Mouse (Mus musculus) cortical plate, adult 2 months (tissue): ENCODE measurements around the gene Acox2. TPM values are rescaled to one million over a fixed set of nuclear protein-coding genes. Genes with fewer than 3 reads are reported as not detected.

ENCODE experiments used
- H3K27ac ChIP-seq: fragments of 200-500 bp; 2 replicates; pipeline ENCODE4 v1.5.1; 2012; ENCODE audit warnings: low read length, control low read depth, inconsistent platforms; ENCODE audit not compliant: insufficient read depth
- H3K4me1 ChIP-seq: fragments of 200-500 bp; 2 replicates; pipeline ENCODE4 v1.6.1; 2011; ENCODE audit warnings: low read length; ENCODE audit not compliant: control insufficient read depth, insufficient read depth
- H3K4me3 ChIP-seq: fragments of 200-500 bp; 2 replicates; pipeline ENCODE4 v1.5.1; 2011; ENCODE audit warnings: mild to moderate bottlenecking, low read length, control low read depth; ENCODE audit not compliant: insufficient read depth
- CTCF ChIP-seq: fragments of 200-500 bp; IDR thresholded peaks from 2 replicates; pipeline ENCODE4 v1.5.1; 2011; ENCODE audit warnings: mild to moderate bottlenecking, control low read depth, low read length; ENCODE audit not compliant: insufficient read depth; ENCODE audit errors: extremely low read depth
- POLR2A ChIP-seq: fragments of 200-500 bp; IDR thresholded peaks from 2 replicates; pipeline ENCODE4 v1.6.1; 2011; ENCODE audit warnings: mild to moderate bottlenecking, low read length, control low read depth; ENCODE audit not compliant: insufficient read depth; ENCODE audit errors: extremely low read depth
- polyA plus RNA-seq: library from polyadenylated mRNA; depleted of rRNA; stranded (reverse); fragments of >200 nt; gene quantifications from 2 replicates; pipeline ENCODE4 v1.2.3, GENCODE M21; 2012

Gene Acox2
- polyA plus RNA-seq, 1 experiment, result 0.06 TPM

- H3K4me1 ChIP-seq, result peaks cover 5% of the 10 kb centered on the region; the same call in 1 of the 2 replicates
- TF ChIP-seq CTCF, result no peak
- H3K27ac ChIP-seq, result no peak overlapping the region
- H3K4me3 ChIP-seq, result peak overlapping the region; percentile 99
Observed at GRCm38 (mm10) chr14:8215208-8215778, 43.9 kb downstream of the Acox2 start.

GRCm38 (mm10) chr14:8214299-8215207 lies 44.6 kb downstream of the Acox2 start:
- TF ChIP-seq POLR2A, result no peak
- no peak for TF ChIP-seq CTCF
- Histone ChIP-seq H3K4me1 (peaks cover 6% of the 10 kb centered on the region; the same call in 1 of the 2 replicates), H3K4me3 (peak overlapping the region; percentile 99), H3K27ac (peak overlapping the region; percentile 100)

GRCm38 (mm10) chr14:8213803-8214224 lies 45.3 kb downstream of the Acox2 start, which contains the start of gene Kctd6:
Gene Kctd6 (plus strand): TSS chr14:8214140.
- TF ChIP-seq CTCF (no peak), POLR2A (peak; percentile 65; the same call in 1 of the 2 replicates)
- Histone ChIP-seq H3K27ac (peak within 1 kb of the TSS; percentile 100), H3K4me1 (peaks cover 10% of the 10 kb centered on the region), H3K4me3 (peak within 1 kb of the TSS; percentile 99)

- TF ChIP-seq POLR2A (no peak), CTCF (no peak)
- Histone ChIP-seq H3K27ac (no peak overlapping the region), H3K4me1 (peaks cover 12% of the 10 kb centered on the region), H3K4me3 (no peak overlapping the region)
Observed at GRCm38 (mm10) chr14:8212996-8213395, 46.2 kb downstream of the Acox2 start.

- Histone ChIP-seq H3K4me3 (no peak overlapping the region), H3K27ac (no peak overlapping the region), H3K4me1 (peaks cover 13% of the 10 kb centered on the region)
- TF ChIP-seq CTCF, result no peak
Observed at GRCm38 (mm10) chr14:8209896-8210295, 49.3 kb downstream of the Acox2 start.

- H3K27ac ChIP-seq, result peak overlapping the region; percentile 58; the same call in 1 of the 2 replicates
- TF ChIP-seq POLR2A (no peak), CTCF (no peak)
- H3K4me1 ChIP-seq, result peaks cover 13% of the 10 kb centered on the region
- no peak overlapping the region for H3K4me3 ChIP-seq
Observed at GRCm38 (mm10) chr14:8208876-8209275, 50.3 kb downstream of the Acox2 start.

- H3K4me1 ChIP-seq, result peaks cover 13% of the 10 kb centered on the region
- H3K27ac ChIP-seq, result no peak overlapping the region
- no peak overlapping the region for H3K4me3 ChIP-seq
- no peak for TF ChIP-seq POLR2A
- no peak for TF ChIP-seq CTCF
Observed at GRCm38 (mm10) chr14:8207543-8207942, 51.6 kb downstream of the Acox2 start.

GRCm38 (mm10) chr14:8207105-8207504 lies 52.0 kb downstream of the Acox2 start:
- peaks cover 13% of the 10 kb centered on the region for H3K4me1 ChIP-seq
- H3K27ac ChIP-seq, result no peak overlapping the region

GRCm38 (mm10) chr14:8206179-8206910 lies 52.8 kb downstream of the Acox2 start:
- Histone ChIP-seq H3K27ac (no peak overlapping the region), H3K4me1 (peaks cover 13% of the 10 kb centered on the region), H3K4me3 (no peak overlapping the region)
- TF ChIP-seq CTCF (no peak), POLR2A (no peak)

More at GRCm38 (mm10) chr14:8207105-8207504, 52.0 kb downstream of the Acox2 start:
- TF ChIP-seq POLR2A, result no peak
- TF ChIP-seq CTCF, result no peak
- H3K4me3 ChIP-seq, result no peak overlapping the region

- Histone ChIP-seq H3K4me1 (peaks cover 4% of the 10 kb centered on the region), H3K27ac (no peak overlapping the region), H3K4me3 (no peak overlapping the region)
- TF ChIP-seq POLR2A (no peak), CTCF (no peak)
Observed at GRCm38 (mm10) chr14:8201715-8202114, 57.4 kb downstream of the Acox2 start.
